Mouse (Mus musculus) bone marrow macrophage, adult 2 months (primary cell): ENCODE measurements around the gene Fhit.

Experiments used
- CTCF ChIP-seq: IDR thresholded peaks from 2 replicates; pipeline ENCODE4 v1.5.1; 2012; ENCODE audit warnings: low read depth, mild to moderate bottlenecking, low read length, moderate library complexity
- POLR2A ChIP-seq: IDR thresholded peaks from 2 replicates; pipeline ENCODE4 v1.6.1; 2012; ENCODE audit warnings: mild to moderate bottlenecking, low read depth, low read length, borderline replicate concordance

- TF ChIP-seq CTCF (no peak), POLR2A (no peak)
Measured at GRCm38 (mm10) chr14:9684362-9684761, 1477.5 kb downstream of the Fhit start.
